Mouse (Mus musculus) E14TG2a.4 (cell line): Measurements from ENCODE around the gene Sp3.

Source experiments
- CTCF ChIP-seq: conservative IDR thresholded peaks from 2 replicates; pipeline ENCODE4 v1.5.1; 2014; ENCODE audit warnings: low read length
- NANOG ChIP-seq: IDR thresholded peaks from 2 replicates; pipeline ENCODE4 v1.6.1; 2014; ENCODE audit warnings: borderline replicate concordance, low read length, mixed read lengths
- POU5F1 ChIP-seq: IDR thresholded peaks from 2 replicates; pipeline ENCODE4 v1.6.1; 2014; ENCODE audit warnings: low read length, borderline replicate concordance

DNA sequence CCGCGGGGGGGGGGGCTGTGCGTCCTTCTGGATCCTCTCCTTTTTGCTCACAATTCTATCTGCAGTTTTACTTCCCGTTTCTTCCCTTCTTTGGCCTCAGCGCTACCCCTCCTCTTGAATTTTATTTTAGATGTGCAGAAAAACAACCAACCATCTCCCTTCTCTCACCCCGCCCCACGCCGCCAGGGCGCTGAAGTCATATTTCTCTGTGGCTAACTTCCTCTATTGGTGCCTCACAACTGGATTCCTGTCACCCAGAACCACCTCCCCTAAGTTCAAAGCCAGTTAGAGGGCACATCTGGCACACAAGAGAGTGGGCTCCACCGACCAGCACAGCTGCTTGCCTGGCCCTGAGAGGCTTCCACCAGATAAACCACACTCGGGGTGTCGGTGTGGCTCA is 22.8 kb upstream of the Sp3 start:
- TF ChIP-seq CTCF (no peak), POU5F1 (no peak), NANOG (no peak)
